Mouse (Mus musculus): ENCODE measurements around the gene Zfp715.

- TF ChIP-seq CTCF (IDR thresholded peaks at IDR 0.05; ENCODE audit: insufficient read depth, low read depth, low read length): no peak
- TF ChIP-seq POLR2A (IDR thresholded peaks at IDR 0.05; ENCODE audit: insufficient read depth, low read depth, low read length): no peak
These were observed 59.6 kb downstream of the Zfp715 start for GRCm38 (mm10) chr7:43253540-43253939.
